Mouse (Mus musculus): ENCODE measurements around the gene Atp1a4. TPM values are rescaled to one million over a fixed set of nuclear protein-coding genes. Genes with fewer than 3 reads are reported as not detected.

Gene Atp1a4
- polyA plus RNA-seq, 1 experiment from 2014 or later: not detected

DNA sequence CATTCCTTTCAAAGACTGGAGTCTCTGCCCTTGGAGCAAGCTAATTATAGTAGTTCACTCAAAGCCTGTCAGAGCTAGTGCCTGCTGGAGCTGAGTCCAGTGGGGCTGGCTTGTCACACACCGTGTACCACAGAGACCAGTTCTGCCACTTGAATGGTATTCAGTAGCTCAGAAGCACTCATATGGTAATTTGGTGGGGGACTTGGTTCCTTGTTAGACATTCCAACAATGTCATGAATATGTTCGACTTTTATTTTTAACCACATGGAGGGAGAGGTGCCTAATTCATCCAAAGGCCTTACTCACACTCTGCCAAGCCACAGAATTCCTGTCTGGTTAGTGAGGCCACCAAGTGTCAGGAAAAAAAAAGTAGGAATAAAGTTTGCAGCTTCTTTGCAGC lies 15.8 kb downstream of the Atp1a4 start:
- ATAC-seq (ENCODE audit: low read depth): no peak
- Histone ChIP-seq H3K27ac (ENCODE audit: low read length) (no peak overlapping the region), H3K36me3 (ENCODE audit: control insufficient read depth, insufficient read depth) (no peaks in the 10 kb centered on the region), H3K27me3 (ENCODE audit: control insufficient read depth, insufficient read depth, low read depth, low read length) (peaks cover 18% of the 10 kb centered on the region), H3K4me3 (ENCODE audit: low read depth, low read length) (no peak overlapping the region), H3K9ac (ENCODE audit: low read depth, low read length) (no peak overlapping the region), H3K4me1 (ENCODE audit: control insufficient read depth, low read depth, low read length) (no peaks in the 10 kb centered on the region), H3K4me2 (ENCODE audit: low read depth, low read length) (no peak overlapping the region), H3K9me3 (replicated peaks; ENCODE audit: control insufficient read depth, low read length) (no peaks in the 10 kb centered on the region)
- 43% methylated on average over 2 of the region's 2 CpGs for WGBS (ENCODE audit: insufficient replicate concordance)

DNA sequence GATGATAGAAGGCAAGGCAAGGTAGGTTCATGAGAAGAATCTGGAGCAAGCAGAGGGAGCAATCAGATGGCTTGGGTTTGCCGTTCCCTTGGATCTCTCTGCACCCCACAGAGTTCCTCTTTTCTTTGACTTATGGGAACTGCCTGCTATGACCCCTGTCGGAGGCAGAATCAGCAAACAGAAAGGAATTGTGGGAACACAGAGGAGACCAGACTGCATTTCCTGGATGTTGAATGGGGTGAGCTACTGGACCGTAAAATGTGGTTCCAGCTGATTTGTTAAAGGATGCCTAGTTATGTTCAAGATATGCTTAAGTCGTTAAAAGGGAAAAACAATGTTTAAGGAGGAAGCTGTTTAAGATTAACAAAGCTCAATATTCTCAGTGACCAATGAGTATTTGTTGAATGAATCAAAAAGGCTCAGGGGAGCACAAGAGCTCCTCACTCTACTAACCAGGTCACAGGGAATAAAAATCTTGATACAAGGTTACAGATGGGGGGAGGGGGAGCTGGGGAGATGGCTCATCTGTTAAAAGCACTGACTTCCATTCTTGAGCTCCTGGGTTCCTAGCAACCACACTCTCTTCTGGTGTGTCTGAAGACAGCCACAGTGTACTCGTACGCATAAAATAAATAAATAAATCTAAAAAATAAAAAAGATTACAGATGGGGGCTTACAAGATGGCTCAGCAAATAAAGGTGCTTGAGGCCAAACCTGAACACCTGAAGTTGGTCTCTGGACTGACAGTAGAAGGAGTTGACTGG lies 17.1 kb downstream of the Atp1a4 start:
- WGBS (ENCODE audit: insufficient replicate concordance): 30% methylated on average over 6 of the region's 6 CpGs
- Histone ChIP-seq H3K9ac (ENCODE audit: low read depth, low read length) (no peak overlapping the region), H3K4me3 (ENCODE audit: low read depth, low read length) (no peak overlapping the region), H3K27me3 (ENCODE audit: control insufficient read depth, insufficient read depth, low read depth, low read length) (peaks cover 18% of the 10 kb centered on the region), H3K27ac (ENCODE audit: low read length) (no peak overlapping the region), H3K4me1 (ENCODE audit: control insufficient read depth, low read depth, low read length) (no peaks in the 10 kb centered on the region), H3K9me3 (replicated peaks; ENCODE audit: control insufficient read depth, low read length) (no peaks in the 10 kb centered on the region), H3K4me2 (ENCODE audit: low read depth, low read length) (no peak overlapping the region), H3K36me3 (ENCODE audit: control insufficient read depth, insufficient read depth) (no peaks in the 10 kb centered on the region)
- no peak for ATAC-seq (ENCODE audit: low read depth)

DNA sequence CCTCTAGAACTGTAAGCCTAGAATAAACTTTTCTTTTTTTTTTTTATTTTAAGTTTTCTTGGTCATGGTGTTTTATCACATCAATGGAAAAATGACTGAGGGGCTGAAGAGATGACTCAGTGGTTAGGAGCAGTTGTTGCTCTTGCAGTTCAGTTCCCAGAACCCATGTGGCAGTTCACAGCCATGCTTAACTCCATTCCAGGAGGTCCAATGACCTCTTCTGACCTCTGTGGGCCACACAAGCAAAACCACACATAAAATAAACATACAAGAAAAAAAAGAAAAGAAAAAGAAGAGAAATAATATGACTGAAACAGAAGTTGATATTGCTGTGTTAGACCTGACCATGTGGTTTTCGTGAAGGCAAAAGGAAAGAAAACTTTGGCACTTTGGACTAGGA lies 29.0 kb downstream of the Atp1a4 start:
- ATAC-seq (ENCODE audit: low read depth): no peak
- Histone ChIP-seq H3K9me3 (replicated peaks; ENCODE audit: control insufficient read depth, low read length) (no peaks in the 10 kb centered on the region), H3K4me3 (ENCODE audit: low read depth, low read length) (no peak overlapping the region), H3K4me2 (ENCODE audit: low read depth, low read length) (no peak overlapping the region), H3K9ac (ENCODE audit: low read depth, low read length) (no peak overlapping the region), H3K27ac (ENCODE audit: low read length) (no peak overlapping the region), H3K27me3 (ENCODE audit: control insufficient read depth, insufficient read depth, low read depth, low read length) (no peaks in the 10 kb centered on the region), H3K36me3 (ENCODE audit: control insufficient read depth, insufficient read depth) (no peaks in the 10 kb centered on the region), H3K4me1 (ENCODE audit: control insufficient read depth, low read depth, low read length) (no peaks in the 10 kb centered on the region)
- 64% methylated on average over 1 of the region's 1 CpGs for WGBS (ENCODE audit: insufficient replicate concordance)

- Histone ChIP-seq H3K27ac (ENCODE audit: low read length) (no peak overlapping the region), H3K27me3 (ENCODE audit: control insufficient read depth, insufficient read depth, low read depth, low read length) (no peaks in the 10 kb centered on the region), H3K4me1 (ENCODE audit: control insufficient read depth, low read depth, low read length) (no peaks in the 10 kb centered on the region), H3K4me2 (ENCODE audit: low read depth, low read length) (no peak overlapping the region), H3K36me3 (ENCODE audit: control insufficient read depth, insufficient read depth) (no peaks in the 10 kb centered on the region), H3K4me3 (ENCODE audit: low read depth, low read length) (no peak overlapping the region), H3K9me3 (replicated peaks; ENCODE audit: control insufficient read depth, low read length) (no peaks in the 10 kb centered on the region), H3K9ac (ENCODE audit: low read depth, low read length) (no peak overlapping the region)
- WGBS (ENCODE audit: insufficient replicate concordance): 65% methylated on average over 2 of the region's 2 CpGs
- ATAC-seq (ENCODE audit: low read depth): no peak
Measured at GRCm38 (mm10) chr1:172228209-172228608, 30.0 kb downstream of the Atp1a4 start.

GRCm38 (mm10) chr1:172221297-172222063 lies 36.7 kb downstream of the Atp1a4 start:
- H3K27ac ChIP-seq (ENCODE audit: low read length): no peak overlapping the region
- no peak overlapping the region for H3K9ac ChIP-seq (ENCODE audit: low read depth, low read length)
- no peak overlapping the region for H3K4me3 ChIP-seq (ENCODE audit: low read depth, low read length)
- H3K27me3 ChIP-seq (ENCODE audit: control insufficient read depth, insufficient read depth, low read depth, low read length): no peaks in the 10 kb centered on the region
- ATAC-seq (ENCODE audit: low read depth): no peak
- WGBS (ENCODE audit: insufficient replicate concordance): 62% methylated on average over 11 of the region's 11 CpGs
- H3K4me1 ChIP-seq (ENCODE audit: control insufficient read depth, low read depth, low read length): peaks cover 4% of the 10 kb centered on the region
- H3K9me3 ChIP-seq (replicated peaks; ENCODE audit: control insufficient read depth, low read length): no peaks in the 10 kb centered on the region
- no peaks in the 10 kb centered on the region for H3K36me3 ChIP-seq (ENCODE audit: control insufficient read depth, insufficient read depth)
- no peak overlapping the region for H3K4me2 ChIP-seq (ENCODE audit: low read depth, low read length)

GRCm38 (mm10) chr1:172220414-172220813 lies 37.8 kb downstream of the Atp1a4 start:
- Histone ChIP-seq H3K4me3 (ENCODE audit: low read depth, low read length) (no peak overlapping the region), H3K4me2 (ENCODE audit: low read depth, low read length) (no peak overlapping the region), H3K27me3 (ENCODE audit: control insufficient read depth, insufficient read depth, low read depth, low read length) (no peaks in the 10 kb centered on the region), H3K27ac (ENCODE audit: low read length) (no peak overlapping the region), H3K36me3 (ENCODE audit: control insufficient read depth, insufficient read depth) (no peaks in the 10 kb centered on the region), H3K4me1 (ENCODE audit: control insufficient read depth, low read depth, low read length) (peaks cover 4% of the 10 kb centered on the region), H3K9ac (ENCODE audit: low read depth, low read length) (no peak overlapping the region), H3K9me3 (replicated peaks; ENCODE audit: control insufficient read depth, low read length) (no peaks in the 10 kb centered on the region)
- no peak for ATAC-seq (ENCODE audit: low read depth)
- WGBS (ENCODE audit: insufficient replicate concordance): 49% methylated on average over 10 of the region's 10 CpGs

- no peaks in the 10 kb centered on the region for H3K9me3 ChIP-seq (replicated peaks; ENCODE audit: control insufficient read depth, low read length)
- 78% methylated on average over 19 of the region's 19 CpGs for WGBS (ENCODE audit: insufficient replicate concordance)
- no peak within 1 kb of the TSS for H3K27ac ChIP-seq (ENCODE audit: low read length)
- peaks cover 4% of the 10 kb centered on the region for H3K4me1 ChIP-seq (ENCODE audit: control insufficient read depth, low read depth, low read length)
- no peaks in the 10 kb centered on the region for H3K27me3 ChIP-seq (ENCODE audit: control insufficient read depth, insufficient read depth, low read depth, low read length)
- no peaks in the 10 kb centered on the region for H3K36me3 ChIP-seq (ENCODE audit: control insufficient read depth, insufficient read depth)
- no peak for ATAC-seq (ENCODE audit: low read depth)
- no peak within 1 kb of the TSS for H3K4me3 ChIP-seq (ENCODE audit: low read depth, low read length)
- H3K4me2 ChIP-seq (ENCODE audit: low read depth, low read length): no peak within 1 kb of the TSS
- no peak within 1 kb of the TSS for H3K9ac ChIP-seq (ENCODE audit: low read depth, low read length)
Measured at GRCm38 (mm10) chr1:172219451-172220406, 38.5 kb downstream of the Atp1a4 start, which contains the start of gene Casq1. Casq1 (minus strand) TSS chr1:172219868.

GRCm38 (mm10) chr1:172218164-172218910 lies 39.9 kb downstream of the Atp1a4 start:
- Histone ChIP-seq H3K4me2 (ENCODE audit: low read depth, low read length) (no peak overlapping the region), H3K4me1 (ENCODE audit: control insufficient read depth, low read depth, low read length) (peaks cover 4% of the 10 kb centered on the region), H3K9me3 (replicated peaks; ENCODE audit: control insufficient read depth, low read length) (no peaks in the 10 kb centered on the region), H3K9ac (ENCODE audit: low read depth, low read length) (no peak overlapping the region), H3K4me3 (ENCODE audit: low read depth, low read length) (no peak overlapping the region), H3K27me3 (ENCODE audit: control insufficient read depth, insufficient read depth, low read depth, low read length) (no peaks in the 10 kb centered on the region), H3K36me3 (ENCODE audit: control insufficient read depth, insufficient read depth) (no peaks in the 10 kb centered on the region), H3K27ac (ENCODE audit: low read length) (no peak overlapping the region)
- 66% methylated on average over 15 of the region's 15 CpGs for WGBS (ENCODE audit: insufficient replicate concordance)
- ATAC-seq (ENCODE audit: low read depth): no peak

Measured in liver, embryonic 16.5 days (tissue).